Mouse (Mus musculus): Measurements from ENCODE around the gene Lif. TPM values are rescaled to one million over a fixed set of nuclear protein-coding genes. Genes with fewer than 3 reads are reported as not detected.
A peak's percentile ranks its signal among the peaks of the same experiment; 100 is the strongest.

Lif gene
- total and polyA plus RNA-seq, 3 experiments = 0.06 to 0.43 (median 0.24) TPM

DNA sequence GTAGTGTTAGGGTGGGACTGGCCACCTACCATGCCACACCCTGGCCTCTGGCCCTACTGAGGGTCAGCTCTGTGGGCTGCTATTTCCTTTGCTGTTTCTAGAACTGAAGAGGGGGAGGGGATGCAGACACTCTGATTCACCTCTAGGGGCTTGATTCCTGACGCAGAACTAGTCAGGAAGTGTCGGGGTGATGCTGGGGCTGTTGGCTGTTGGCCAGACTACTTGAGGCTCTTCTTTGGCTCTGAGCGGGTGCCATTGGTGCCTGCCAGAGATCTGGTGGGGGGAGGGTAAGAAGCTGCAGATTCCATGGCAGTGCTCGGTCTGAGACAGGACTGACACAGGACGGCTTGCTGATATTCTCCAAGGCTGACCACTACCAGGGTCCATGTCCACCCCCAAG is 4.6 kb downstream of the Lif start:
- no peak for DNase-seq

DNA sequence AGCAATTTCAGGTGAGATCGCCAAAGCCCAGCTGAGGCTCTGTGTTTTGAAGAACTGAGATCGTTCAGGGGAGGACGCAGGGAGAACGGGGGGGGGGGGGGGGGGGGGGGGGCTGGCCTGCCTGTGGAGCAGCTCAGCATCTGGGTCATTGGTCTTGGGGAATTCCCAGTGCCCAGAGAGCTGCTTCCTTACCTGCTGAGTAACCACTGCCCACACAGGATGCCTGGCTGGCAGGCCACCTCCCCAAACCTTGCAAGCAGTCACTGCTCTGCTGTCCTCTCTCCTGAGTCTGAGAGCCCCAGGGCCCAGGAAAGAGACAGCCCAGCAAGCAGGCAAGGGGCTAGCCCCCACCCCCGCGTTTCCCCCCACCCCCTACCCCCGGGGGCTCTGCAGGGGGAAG is 5.5 kb downstream of the Lif start:
- DNase-seq = no peak

DNA sequence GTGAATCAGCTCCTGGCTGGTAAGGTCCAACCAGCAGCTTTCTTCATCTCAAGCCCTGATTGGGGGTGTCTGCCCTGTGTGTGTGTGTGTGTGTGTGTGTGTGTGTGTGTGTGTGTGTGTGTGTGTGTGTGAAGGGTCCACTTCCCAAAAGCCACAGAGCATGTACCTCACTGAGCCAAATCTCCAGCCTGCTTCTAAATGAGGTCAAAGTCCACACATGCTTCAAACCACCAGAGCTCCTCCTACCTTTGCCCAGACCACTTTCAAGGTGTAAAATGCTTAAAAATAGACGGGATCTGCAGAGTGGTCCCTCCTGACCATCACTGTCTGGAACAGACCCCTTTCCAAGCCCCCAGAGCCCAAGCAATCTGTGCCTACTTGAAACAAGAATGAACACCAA is 5.9 kb downstream of the Lif start:
- DNase-seq = no peak

DNA sequence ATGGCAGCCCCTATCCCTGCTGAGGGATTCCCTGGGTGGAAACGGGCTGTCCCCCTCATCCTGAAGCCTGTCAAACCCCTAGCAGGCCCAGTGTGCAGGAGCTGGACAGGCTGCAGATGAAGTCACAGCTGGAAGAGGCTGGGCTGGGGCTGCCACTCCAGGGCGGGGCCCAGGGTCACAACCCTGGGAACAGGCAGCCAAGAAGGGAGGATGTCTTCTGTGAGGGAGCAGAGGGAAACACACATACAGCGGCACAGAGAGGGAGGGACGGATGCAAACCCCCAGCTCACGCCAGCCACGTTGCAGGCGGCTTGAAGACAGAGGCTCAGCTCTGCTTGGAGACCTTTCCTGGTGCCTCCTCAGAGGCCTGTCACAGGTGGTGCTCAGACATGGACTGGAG is 6.7 kb downstream of the Lif start:
- no peak for DNase-seq

DNA sequence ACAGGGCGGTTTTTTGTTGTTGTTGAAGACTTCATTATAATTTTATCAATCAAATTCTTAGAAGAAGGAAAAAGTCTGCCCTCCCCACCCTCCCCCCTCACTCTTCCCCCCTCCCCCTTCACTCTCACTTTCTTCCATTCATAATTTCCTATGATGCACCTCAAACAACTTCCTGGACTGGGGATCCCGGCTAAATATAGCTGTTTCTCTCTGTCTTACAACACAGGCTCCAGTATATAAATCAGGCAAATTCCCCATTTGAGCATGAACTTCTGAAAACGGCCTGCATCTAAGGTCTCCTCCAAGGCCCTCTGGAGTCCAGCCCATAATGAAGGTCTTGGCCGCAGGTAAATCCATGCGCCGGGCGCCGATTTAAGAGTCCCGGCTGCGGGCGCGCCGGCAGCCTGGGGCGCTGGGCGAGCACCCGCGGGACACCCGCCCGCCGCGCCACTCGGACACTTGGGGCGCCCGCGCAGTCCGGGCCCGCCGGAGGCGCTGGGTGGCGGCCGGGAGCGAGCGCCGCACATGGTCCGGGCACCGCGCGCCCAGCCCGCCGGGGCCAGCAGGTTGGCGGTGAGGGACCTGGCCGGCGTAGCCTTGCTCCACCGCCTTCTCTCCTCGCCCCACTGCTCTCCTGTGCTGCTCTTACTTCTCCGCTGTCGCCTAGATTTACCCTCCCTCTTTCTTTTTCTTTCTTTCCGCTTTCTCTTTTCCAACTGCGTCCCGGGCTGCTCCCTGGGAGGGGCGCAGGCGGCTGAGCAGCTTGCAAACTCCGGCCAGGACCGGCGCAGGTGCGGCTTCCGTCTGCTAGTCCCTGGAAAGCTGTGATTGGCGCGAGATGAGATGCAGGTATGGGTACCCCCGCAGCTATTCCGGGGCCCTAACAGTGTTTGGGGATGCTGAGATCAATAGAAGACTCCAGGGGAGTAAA is 9.2 kb downstream of the Lif start:
- DNase-seq = peak; percentile 82

DNA sequence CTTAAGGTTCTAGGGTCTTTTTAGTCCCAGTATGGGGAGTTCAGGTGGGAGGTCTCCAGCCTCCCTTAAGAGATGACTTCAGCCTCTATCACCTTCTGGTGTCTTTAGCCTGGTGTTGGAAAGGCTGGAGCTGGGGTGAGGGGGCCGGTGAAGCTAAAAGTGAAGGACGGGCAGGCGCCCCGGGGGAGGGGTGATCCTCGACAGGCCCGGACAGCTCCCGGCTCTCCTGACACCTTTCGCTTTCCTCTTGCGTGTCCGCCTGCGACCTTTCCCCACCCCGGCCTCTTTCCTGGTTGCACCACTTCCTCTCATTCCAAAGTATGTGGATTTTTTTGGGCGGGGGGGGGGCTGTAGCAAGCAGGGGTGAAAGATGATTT is 9.8 kb downstream of the Lif start:
- DNase-seq = no peak

DNA sequence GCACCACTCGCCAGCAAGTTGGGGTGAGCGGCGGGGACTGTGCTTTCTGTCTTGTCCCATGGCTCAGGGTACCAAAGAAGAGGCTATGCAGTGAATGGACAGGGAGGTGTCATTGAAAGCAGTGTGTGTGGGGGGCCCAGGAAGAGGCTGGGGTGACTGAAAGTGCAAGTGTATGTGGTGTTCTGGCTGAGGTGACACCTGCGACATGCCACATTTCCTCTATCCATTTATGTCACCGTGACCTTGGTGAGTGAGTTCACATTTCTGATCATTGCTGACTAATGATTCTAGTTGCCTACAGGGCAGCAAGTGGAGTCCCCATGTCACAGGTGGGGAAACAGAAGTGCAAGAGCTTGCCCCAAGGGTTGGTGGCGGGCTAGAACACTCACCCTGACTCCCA is 11.1 kb downstream of the Lif start:
- no peak for DNase-seq

DNA sequence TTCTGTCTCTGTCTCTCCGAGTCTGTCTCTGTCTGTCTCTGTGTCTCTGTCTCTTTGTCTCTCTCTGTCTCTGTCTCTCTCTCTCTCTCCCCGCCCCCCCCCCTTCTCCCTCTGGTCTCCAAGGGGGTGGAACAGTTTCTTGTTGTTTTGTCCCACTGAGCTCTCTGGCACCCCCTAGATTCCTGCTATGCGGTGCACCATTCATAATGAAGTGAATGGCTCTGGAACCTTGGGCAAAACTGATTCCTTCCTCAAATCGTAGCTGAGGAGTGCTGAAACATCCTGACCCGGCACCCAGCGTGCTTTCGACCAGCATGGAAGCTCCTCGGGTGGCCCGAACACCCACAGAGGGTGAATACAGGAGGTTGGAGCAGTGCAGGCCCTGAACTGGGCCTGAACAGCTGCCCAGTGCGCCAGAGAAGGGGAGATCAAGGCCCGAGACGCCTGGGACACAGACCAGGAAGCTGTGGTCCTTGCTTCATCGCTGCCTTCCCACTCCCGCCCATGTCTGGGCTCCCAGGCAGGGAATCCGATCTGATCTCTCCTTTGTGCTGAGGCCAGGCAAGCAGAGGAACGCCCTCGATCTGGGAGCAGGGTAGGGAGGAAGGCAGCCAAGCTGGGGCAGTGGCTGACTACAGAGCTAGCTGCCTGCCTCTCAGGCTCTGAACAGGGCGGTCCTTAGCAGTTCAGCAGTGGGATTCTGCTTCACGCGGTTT is 13.5 kb downstream of the Lif start:
- no peak for DNase-seq

DNA sequence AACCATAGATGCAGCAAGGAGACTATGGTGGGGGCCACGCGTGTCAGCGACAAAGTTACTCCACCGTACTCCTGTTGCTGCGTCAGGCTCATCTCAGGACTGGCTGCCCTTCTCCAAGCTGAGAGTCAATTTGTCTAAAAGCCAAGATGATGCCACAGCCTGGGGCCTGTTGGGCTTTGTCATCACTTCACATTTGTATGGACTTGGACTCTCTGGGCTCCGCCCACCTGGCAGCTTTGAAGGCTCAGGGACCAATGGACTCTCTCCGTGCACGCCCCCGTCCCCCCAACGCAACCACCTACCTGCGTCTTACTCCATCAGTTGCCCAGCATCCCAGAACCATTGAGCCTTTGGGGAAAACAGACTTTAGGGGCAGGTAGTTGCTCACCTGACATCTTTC is 14.2 kb downstream of the Lif start:
- no peak for DNase-seq

DNA sequence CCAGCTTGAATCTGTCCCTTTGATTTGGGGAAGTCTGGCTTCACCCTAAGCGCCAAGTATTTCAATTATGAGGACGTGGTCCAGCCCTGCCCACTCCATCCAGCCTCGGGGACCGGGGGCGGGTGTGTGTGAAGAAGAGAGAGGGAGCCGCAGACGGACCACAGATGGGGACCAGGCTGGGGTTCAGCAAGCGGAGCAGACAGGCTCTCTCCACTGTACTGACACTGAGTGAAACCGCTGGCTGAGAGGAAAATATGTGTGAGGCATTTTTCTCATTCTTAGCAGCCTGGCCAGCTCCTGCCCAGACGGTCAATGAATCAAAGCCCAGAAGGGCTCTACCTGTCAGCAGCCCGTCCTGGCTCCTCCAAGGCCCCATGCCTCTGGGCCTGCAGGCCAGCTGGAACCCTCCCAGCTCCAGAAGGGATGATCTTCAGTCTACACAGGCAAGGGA is 19.1 kb downstream of the Lif start:
- no peak for DNase-seq

DNA sequence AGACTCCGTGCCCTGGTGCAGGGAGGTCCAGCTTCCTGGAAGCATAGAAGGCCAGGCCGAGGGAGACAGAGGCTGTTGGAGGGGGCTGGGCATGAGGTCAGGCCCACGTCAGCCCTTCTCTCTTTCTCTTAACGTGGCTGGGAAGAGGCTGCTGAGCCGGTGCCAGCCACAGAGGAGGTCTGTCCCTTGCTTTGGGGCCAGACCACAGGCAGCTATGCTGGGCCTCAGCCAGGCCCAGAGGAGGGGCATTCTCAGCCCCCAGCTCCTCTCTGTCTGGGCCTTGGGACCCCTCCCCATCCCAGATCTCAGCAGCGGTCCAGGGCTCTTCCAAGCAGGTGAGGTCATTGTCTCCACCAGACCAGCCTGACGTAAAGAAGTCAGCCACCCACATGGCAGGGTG is 22.6 kb downstream of the Lif start:
- DNase-seq = no peak

DNA sequence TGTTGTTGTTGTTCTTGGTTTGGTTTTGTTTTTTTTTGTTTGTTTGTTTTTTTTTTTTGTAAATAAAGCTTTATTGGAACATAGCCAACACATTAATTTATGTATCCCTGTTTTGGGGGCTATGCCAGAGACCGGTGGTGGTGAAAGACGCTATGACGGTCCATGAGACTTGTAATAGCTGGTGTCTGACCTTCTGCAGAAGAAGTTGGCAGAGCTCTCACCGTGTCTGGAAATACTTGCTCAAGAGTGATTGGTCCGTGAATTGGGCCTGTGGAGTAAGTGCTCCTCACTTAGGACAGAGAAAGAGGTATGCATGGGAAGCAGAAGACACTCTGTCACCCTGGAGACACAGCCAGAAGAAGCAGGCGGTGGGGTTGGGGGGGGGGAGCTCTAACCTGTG is 24.5 kb downstream of the Lif start:
- no peak for DNase-seq

DNA sequence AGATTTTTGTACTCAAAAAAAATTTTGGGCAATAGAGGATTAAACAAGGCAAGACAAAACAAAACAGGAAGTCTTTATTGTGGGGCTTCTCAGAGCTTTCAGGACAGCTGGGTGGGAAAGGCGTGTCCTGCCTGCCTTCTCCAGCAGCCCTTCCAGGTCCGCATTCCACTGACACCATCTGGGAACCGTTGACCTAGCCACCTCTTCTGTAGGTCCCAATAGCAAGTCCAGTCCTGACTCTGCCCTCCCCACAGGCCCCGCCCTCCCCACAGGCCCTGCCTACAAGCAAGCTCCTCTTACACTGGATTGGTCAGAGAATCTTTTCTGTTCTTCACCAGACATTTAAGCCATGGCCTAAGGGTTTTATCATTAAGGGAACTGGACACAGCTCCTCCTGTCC is 26.3 kb downstream of the Lif start:
- DNase-seq = no peak

DNA sequence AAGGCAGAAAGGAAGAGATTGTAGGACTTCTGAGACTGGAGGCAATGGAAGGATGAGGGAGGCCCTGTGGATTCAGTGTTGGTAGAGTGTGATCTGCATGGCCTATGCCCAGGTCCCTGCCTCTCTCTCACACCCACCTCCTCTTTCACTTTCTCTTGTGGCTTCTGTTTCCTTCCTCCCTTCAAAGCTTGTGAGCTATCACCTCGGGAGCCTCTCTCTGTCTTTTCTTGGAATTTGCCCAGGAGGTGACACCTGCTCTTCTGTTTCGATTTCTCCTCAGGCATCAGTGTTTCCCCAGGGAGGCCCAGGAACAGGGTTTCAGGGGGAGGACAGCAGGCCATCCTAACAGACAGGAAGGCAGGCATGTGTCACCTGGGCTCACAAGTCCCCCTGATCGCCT is 31.9 kb downstream of the Lif start:
- DNase-seq = no peak

DNA sequence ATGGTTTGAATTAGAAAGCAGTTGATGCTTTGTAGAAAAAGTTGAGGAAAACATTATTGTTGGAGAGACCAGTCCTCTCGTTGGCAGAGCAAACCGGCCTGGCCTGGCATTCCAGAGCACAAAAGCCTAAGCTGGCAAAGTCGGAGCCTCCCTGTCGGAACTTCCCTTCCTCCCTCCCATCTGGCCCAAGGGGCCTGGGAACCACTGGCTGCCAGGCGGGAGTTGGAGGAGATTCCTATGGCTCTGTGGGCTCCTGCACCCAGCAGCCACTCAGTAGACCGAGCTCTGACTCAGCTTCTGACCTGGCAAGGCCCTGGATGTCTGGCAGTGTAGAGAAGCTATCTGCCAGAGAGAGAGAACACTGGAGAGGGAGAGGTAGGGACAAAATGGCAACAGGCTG is 34.3 kb downstream of the Lif start:
- DNase-seq = peak; percentile 76

DNA sequence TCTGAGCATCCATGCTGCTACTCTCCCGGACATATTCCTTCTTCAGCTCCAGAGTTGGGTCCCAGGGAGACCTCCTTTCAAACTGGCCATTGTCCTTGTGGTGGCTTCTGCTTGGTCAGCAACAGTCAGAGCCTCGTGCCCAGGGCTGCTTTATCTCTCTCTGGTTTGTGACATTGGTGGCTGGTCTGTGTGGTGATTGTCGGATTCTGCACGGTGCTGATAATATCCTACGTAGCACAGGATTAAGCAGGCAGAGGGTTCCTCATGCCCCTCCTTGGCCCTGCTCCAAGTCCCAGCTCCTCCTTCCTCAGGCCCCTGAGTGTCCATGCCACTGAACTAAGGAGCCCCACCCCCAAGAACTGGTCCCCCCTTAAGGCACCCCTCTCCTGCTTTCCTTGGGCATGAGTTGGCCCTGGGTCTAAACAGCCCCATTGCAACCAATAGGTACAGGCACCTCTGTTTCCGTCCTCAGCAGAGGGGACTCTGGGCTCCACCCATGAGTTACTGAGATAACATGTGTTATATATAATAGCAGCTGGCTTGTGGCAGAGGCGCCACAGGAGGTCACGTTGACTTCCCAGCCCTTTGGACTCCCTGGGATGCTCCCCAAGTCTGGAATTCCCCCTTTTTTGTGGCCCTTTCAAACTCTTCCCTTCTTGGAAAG is 35.0 kb downstream of the Lif start:
- no peak for DNase-seq

DNA sequence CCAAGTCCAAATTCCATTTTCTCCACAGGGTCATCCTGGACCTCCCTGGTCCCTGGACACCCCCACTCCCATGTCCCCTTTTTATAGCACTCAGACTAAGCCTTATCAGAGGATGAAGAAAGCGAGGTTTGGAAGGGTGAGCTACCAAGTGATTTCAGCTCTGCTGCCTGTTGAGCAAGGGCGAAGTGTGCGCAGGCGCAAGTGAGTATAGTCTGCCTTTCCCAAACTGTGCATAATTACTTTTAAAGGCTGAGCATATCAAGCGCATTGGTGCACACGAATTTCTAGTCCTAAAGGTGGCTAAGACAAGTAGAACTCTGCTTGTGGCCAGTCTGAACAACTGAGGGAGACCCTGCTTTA is 35.5 kb downstream of the Lif start:
- no peak for DNase-seq

DNA sequence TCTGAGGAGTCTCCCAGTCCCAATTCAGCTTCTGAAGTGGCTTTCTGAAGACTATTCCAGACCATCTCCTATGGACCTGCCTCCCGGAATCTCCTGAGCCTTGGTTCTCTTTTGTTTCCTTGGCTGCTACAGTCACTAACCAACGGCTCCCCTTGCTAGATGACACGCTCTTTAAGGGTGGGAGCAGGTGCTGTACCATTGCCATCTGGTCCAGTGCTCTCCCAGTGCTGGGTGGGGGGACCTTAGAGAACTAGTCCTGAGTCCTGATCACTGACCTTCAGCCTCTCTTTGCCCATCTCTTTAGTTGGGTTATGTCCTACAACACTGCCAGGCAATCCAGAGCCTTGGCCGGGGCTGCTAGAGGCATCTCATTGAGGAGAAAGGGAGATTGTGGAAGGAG is 36.1 kb downstream of the Lif start:
- no peak for DNase-seq

DNA sequence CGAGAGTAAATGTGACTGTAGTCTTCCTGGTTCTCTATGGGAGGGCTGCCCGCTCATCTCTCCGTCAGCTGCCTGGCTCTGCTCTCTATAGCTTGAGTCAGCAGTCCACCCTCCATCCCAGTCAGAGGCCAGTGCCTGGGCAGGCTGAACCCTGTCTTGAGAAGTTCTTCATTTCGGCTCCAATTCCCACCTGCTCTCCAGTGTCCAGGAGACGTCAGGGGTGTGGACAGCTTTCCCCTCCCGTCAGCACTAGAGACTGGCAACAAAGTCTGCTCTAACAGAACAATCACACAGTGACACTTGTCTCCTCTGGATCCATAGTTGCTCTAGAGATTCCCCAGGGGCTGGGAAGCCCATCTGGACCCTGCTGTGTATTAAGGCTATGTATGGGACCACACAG is 36.7 kb downstream of the Lif start:
- no peak for DNase-seq

DNA sequence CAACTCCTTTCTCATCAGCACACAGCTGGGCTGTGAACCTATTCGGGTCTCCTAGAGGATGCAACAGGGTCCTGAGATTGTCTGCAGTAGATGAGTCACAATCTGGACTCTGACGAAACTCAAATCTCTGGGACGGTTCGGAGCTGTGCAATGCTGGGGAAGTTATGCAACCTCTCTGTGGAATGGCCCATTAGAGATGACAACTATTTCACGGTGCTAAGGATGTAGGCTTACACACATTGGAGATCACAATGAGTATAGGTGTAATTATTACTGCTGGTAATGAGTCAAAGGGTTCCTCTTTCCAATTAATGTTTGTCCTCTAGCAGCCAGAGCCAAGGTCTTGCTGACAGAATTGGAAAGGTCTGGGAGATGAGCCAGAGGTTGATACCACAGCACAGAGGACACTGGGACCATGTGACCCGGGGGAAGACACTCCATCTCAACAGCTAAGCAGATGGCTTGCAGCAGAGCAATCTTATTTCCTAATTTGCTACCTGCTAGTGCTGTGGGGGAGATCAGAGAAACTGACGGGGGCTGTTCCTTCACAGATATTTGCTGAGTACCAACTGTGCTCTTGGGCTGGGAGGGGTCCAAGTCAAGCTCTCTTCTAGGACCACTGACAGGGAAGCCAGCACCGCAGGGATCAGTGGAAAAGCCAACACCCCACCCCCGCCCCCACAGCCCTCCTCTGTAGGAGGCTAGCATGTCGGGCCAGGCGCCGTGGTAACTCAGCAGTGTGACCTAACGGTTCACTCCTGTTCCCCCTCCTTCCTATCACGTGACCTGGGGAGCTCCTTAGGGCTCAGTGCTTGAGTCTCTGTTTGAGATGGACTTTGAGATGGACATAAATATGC is 37.4 kb downstream of the Lif start:
- peak; percentile 82 for DNase-seq

DNA sequence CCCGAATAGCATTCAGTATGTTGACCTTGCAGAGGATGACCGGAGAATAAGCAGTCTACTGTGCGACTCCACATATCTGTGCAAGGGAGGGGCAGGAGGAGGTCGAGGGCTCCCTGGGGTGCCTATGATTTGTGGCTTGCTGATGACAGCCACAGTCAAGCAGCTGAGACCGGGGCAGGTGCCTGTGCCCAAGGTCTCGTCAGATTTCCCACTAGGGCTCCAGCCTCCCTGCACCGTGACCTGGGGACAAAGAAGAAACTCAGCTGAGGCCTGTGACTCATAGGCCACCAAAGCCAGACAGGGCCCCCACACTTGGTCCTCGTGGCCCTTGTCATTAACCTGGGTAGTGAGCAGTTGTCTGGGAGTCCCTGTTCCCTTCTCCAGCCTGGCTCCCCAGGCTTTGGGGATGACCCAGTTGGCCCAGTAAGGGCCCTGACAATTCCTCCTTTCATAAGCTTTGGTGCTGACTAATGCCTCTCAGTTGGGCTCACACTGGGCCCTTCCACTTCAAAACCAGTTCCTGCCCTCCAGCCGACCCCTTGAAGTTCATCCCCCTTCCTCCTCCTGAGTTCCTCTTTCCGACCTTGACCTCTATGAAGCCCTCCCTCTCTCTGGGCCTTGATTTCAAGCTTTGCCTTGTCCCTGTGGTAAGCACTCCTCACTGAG is 39.4 kb downstream of the Lif start:
- peak; percentile 77 for DNase-seq

DNA sequence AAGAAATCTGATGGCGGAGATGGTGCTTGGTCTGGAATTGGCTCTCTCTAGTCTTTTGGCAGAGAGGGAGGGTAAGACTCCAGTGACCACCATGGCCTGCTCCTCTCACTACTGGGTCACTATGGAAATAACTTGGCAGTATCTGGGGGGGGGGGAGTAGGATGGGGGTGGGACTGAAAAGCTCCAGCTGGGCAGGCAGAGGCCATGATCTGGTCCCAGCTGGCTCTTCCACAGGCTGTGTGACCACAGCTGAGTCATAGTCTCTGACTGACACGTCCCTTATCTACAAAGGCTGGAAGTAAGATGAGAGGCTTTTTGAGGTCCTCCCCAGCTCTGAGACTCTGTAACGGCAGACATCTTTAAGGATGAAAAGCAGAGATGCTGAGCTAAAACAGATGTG is 40.4 kb downstream of the Lif start:
- peak; percentile 69 for DNase-seq

Data from adrenal gland, adult 2 months (tissue).